Mouse (Mus musculus) bone marrow, adult 2 months (tissue): ENCODE measurements around the gene Tmod4.

ENCODE experiments used
- CTCF ChIP-seq: fragments of 200-500 bp; IDR thresholded peaks from 2 replicates; pipeline ENCODE4 v1.5.1; 2011; ENCODE audit warnings: low read length, control low read depth; ENCODE audit not compliant: control insufficient read depth, insufficient read depth
- POLR2A ChIP-seq: fragments of 200-500 bp; IDR thresholded peaks from 2 replicates; pipeline ENCODE4 v1.6.1; 2011; ENCODE audit warnings: low read depth, mild to moderate bottlenecking, control low read depth, low read length, borderline replicate concordance; ENCODE audit not compliant: control insufficient read depth

DNA sequence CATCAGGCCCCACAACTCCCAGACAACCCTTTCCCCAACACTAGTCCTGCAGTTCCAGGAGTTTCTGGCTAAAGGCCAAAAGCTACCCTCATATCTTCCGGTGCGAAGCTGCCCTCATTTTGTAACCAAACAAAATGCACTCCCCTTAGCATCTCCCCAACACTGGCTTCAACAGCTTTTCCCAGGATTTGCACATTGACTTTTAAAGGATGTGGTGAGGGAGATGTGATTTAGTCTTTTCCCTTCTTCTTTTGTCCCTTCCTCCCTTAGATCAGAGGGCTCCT, 38.0 kb downstream of the Tmod4 start:
- TF ChIP-seq CTCF (no peak), POLR2A (no peak)
